Mouse (Mus musculus) adipocyte (in vitro differentiated cells): ENCODE measurements around the gene Tprgl.
A peak's percentile ranks its signal among the peaks of the same experiment; 100 is the strongest.

Source experiments
- DNase-seq: peaks from one replicate; pipeline ENCODE4 v3.0.0-alpha.2; 2016; ENCODE audit warnings: low spot score

Gene Tprgl

GRCm38 (mm10) chr4:154160538-154161390, at the start of gene Tprgl:
TSS of gene Tprgl (minus strand) at chr4:154160666.
- DNase-seq = peak; percentile 95

- no peak for DNase-seq
Observed at GRCm38 (mm10) chr4:154209825-154210224, 49.4 kb upstream of the Tprgl start.

GRCm38 (mm10) chr4:154209054-154209453, 48.6 kb upstream of the Tprgl start:
- peak; percentile 75 for DNase-seq

- peak; percentile 75 for DNase-seq
Observed at GRCm38 (mm10) chr4:154207261-154207660, 46.8 kb upstream of the Tprgl start.

GRCm38 (mm10) chr4:154205392-154205791, 44.9 kb upstream of the Tprgl start:
- no peak for DNase-seq

- DNase-seq = no peak
Observed at GRCm38 (mm10) chr4:154204532-154204931, 44.1 kb upstream of the Tprgl start.

GRCm38 (mm10) chr4:154201511-154201910, 41.0 kb upstream of the Tprgl start:
- DNase-seq = no peak

GRCm38 (mm10) chr4:154198377-154198961, 38.0 kb upstream of the Tprgl start:
- DNase-seq = no peak

GRCm38 (mm10) chr4:154197961-154198360, 37.5 kb upstream of the Tprgl start:
- no peak for DNase-seq

GRCm38 (mm10) chr4:154188948-154189347, 28.5 kb upstream of the Tprgl start:
- no peak for DNase-seq

- DNase-seq = no peak
Observed at GRCm38 (mm10) chr4:154186002-154186537, 25.6 kb upstream of the Tprgl start.

- DNase-seq = no peak
Observed at GRCm38 (mm10) chr4:154185001-154185400, 24.5 kb upstream of the Tprgl start.

GRCm38 (mm10) chr4:154183566-154183965, 23.1 kb upstream of the Tprgl start:
- DNase-seq = no peak

GRCm38 (mm10) chr4:154181001-154181400, 20.5 kb upstream of the Tprgl start:
- no peak for DNase-seq

GRCm38 (mm10) chr4:154177257-154177656, 16.8 kb upstream of the Tprgl start:
- peak; percentile 63 for DNase-seq

GRCm38 (mm10) chr4:154171931-154172604, 11.6 kb upstream of the Tprgl start:
- no peak for DNase-seq

GRCm38 (mm10) chr4:154171151-154171930, 10.9 kb upstream of the Tprgl start:
- no peak for DNase-seq

GRCm38 (mm10) chr4:154170506-154171150, 10.2 kb upstream of the Tprgl start, which contains the start of gene Megf6:
TSS of gene Megf6 (plus strand) at chr4:154170730.
- no peak for DNase-seq

GRCm38 (mm10) chr4:154170021-154170420, 9.6 kb upstream of the Tprgl start:
- no peak for DNase-seq

GRCm38 (mm10) chr4:154167053-154167452, 6.6 kb upstream of the Tprgl start:
- DNase-seq = peak; percentile 48

- peak; percentile 71 for DNase-seq
Observed at GRCm38 (mm10) chr4:154163296-154163695, 2.8 kb upstream of the Tprgl start.
